Mouse (Mus musculus) right cerebral cortex, postnatal 4 days (tissue): Measurements from ENCODE around the gene Aff1.

Source experiments
- DNase-seq: peaks from one replicate; pipeline ENCODE4 v3.0.0-alpha.2; 2022

The Aff1 gene

GRCm38 (mm10) chr5:103694094-103694493, 1.9 kb downstream of the Aff1 start:
- DNase-seq, result no peak

- no peak for DNase-seq
Observed at GRCm38 (mm10) chr5:103697875-103698491, 5.8 kb downstream of the Aff1 start.

- no peak for DNase-seq
Observed at GRCm38 (mm10) chr5:103698577-103698976, 6.4 kb downstream of the Aff1 start.

GRCm38 (mm10) chr5:103699537-103699936, 7.4 kb downstream of the Aff1 start:
- DNase-seq, result no peak

- DNase-seq, result no peak
Observed at GRCm38 (mm10) chr5:103700661-103701060, 8.5 kb downstream of the Aff1 start.

GRCm38 (mm10) chr5:103701466-103701865, 9.3 kb downstream of the Aff1 start:
- DNase-seq, result no peak

- no peak for DNase-seq
Observed at GRCm38 (mm10) chr5:103702527-103702926, 10.4 kb downstream of the Aff1 start.

- DNase-seq, result no peak
Observed at GRCm38 (mm10) chr5:103705331-103705730, 13.2 kb downstream of the Aff1 start.

- no peak for DNase-seq
Observed at GRCm38 (mm10) chr5:103705874-103706273, 13.7 kb downstream of the Aff1 start.

- no peak for DNase-seq
Observed at GRCm38 (mm10) chr5:103709044-103709443, 16.9 kb downstream of the Aff1 start.

- no peak for DNase-seq
Observed at GRCm38 (mm10) chr5:103711886-103712285, 19.7 kb downstream of the Aff1 start.

- no peak for DNase-seq
Observed at GRCm38 (mm10) chr5:103713422-103713821, 21.2 kb downstream of the Aff1 start.

- DNase-seq, result no peak
Observed at GRCm38 (mm10) chr5:103714943-103715342, 22.8 kb downstream of the Aff1 start.

- DNase-seq, result no peak
Observed at GRCm38 (mm10) chr5:103716824-103717342, 24.7 kb downstream of the Aff1 start.

GRCm38 (mm10) chr5:103719131-103719530, 27.0 kb downstream of the Aff1 start:
- DNase-seq, result no peak

GRCm38 (mm10) chr5:103719851-103720250, 27.7 kb downstream of the Aff1 start:
- DNase-seq, result no peak

- DNase-seq, result no peak
Observed at GRCm38 (mm10) chr5:103720967-103721366, 28.8 kb downstream of the Aff1 start.

- DNase-seq, result no peak
Observed at GRCm38 (mm10) chr5:103721490-103721889, 29.3 kb downstream of the Aff1 start.

GRCm38 (mm10) chr5:103722721-103723120, 30.5 kb downstream of the Aff1 start:
- no peak for DNase-seq

GRCm38 (mm10) chr5:103724384-103724783, 32.2 kb downstream of the Aff1 start:
- DNase-seq, result no peak

GRCm38 (mm10) chr5:103724823-103725222, 32.6 kb downstream of the Aff1 start:
- DNase-seq, result no peak

GRCm38 (mm10) chr5:103725268-103726149, 33.3 kb downstream of the Aff1 start:
- no peak for DNase-seq

GRCm38 (mm10) chr5:103726281-103726938, 34.2 kb downstream of the Aff1 start:
- no peak for DNase-seq
